ENCODE assay signal across 8 mouse cellular contexts in the genomic region with DNA sequence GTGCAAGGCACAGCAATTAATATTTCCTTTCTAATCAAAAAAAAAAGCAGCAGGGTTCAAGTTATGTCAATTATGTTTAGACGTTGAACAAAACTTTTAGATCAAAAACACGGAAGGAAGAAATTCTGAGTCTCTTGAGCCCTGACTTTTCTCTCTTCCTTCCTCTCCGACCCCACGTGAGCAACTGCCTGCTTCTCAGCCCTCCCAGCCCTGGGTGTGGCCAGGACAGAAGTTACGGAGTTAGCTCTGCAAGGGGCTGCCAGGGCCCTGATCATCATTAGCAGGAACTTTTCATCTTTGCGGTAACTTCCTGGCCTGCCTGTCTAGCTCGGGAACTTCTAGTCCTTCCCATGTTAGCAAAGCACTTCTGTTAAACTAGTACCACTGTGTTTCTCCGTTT. TPM values are rescaled to one million over a fixed set of nuclear protein-coding genes. Genes with fewer than 3 reads are reported as not detected.
DNase-seq lines count a peak whose midpoint lies in the region; ATAC-seq lines count a peak whose summit lies in the region.

No protein-coding gene starts in this region.

- ATAC-seq in erythroblast, adult 5-6 weeks (replicated peaks; ENCODE audit: low FRiP score, poor library complexity, severe bottlenecking), result no peak

- peak; percentile 29 to 56 for DNase-seq in lung, adult 18-20 months
- no peak for DNase-seq in lung, postnatal 14 days
- DNase-seq in heart, adult 9 months (ENCODE audit: low spot score in 2 of 2), result peak; percentile 22 to 53
- DNase-seq in lung, postnatal 4 days, result peak; percentile 44 to 49
- DNase-seq in thymus, postnatal 14 days, result peak; percentile 85
- no peak for DNase-seq in retina, postnatal 1 day
- no peak for DNase-seq in Muller cell, postnatal 12 days (ENCODE audit: inconsistent ontology term)

RNA-seq across cellular contexts. Expression of gene Etnk1, which starts 20.3 kb away (rescaled TPM):
- 37.8 and 42.1 TPM in 2 replicates for total RNA-seq in erythroblast, adult 5-6 weeks (2015; ENCODE audit: low replicate concordance)
- total RNA-seq in erythroblast, adult 5-6 weeks (2017; ENCODE audit: low replicate concordance), result 47.0 and 48.9 TPM in 2 replicates

RNA-seq across cellular contexts. Expression of gene C2cd5, which starts 46.8 kb away (rescaled TPM):
- total RNA-seq in erythroblast, adult 5-6 weeks (2015; ENCODE audit: low replicate concordance), result 108 and 122 TPM in 2 replicates
- 98.8 and 106 TPM in 2 replicates for total RNA-seq in erythroblast, adult 5-6 weeks (2017; ENCODE audit: low replicate concordance)

Comparison
In these comparisons a context has a peak if more than half of its experiments do, and no peak if none do; other contexts are left out.
1. DNase-seq: peak in lung, adult 18-20 months (2 of 2), heart, adult 9 months (2 of 2), lung, postnatal 4 days (2 of 2) and thymus, postnatal 14 days (single experiment); none in lung, postnatal 14 days (single experiment), retina, postnatal 1 day (single experiment) and Muller cell, postnatal 12 days (single experiment).